Mouse (Mus musculus) CH12.LX (cell line): ENCODE measurements around the gene Gpr75. TPM values are rescaled to one million over a fixed set of nuclear protein-coding genes. Genes with fewer than 3 reads are reported as not detected.

Source experiments
- DNase-seq: peaks from one replicate; pipeline ENCODE4 v3.0.0-alpha.2; 2013; ENCODE audit errors: extremely low read depth
- H3K27ac ChIP-seq: 2 replicates; pipeline ENCODE4 v1.5.1; 2012; ENCODE audit warnings: low read depth, mild to moderate bottlenecking, control low read depth, moderate library complexity; ENCODE audit not compliant: insufficient read depth
- H3K27me3 ChIP-seq: replicated peaks from 2 replicates; pipeline ENCODE3; 2012; ENCODE audit warnings: inconsistent platforms
- H3K36me3 ChIP-seq, 2 experiments: replicated peaks in 1 of 2; 2 replicates each; pipeline versions ENCODE3 to v1.6.1; 2012; ENCODE audit warnings: inconsistent platforms in 1 of 2, low read length in 1 of 2, mild to moderate bottlenecking in 1 of 2, mixed read lengths in 1 of 2, moderate library complexity in 1 of 2; ENCODE audit not compliant: control insufficient read depth in 1 of 2, insufficient read depth in 1 of 2
- H3K4me1 ChIP-seq, 2 experiments: 2 replicates each; pipeline ENCODE4 v1.6.1; 2012; ENCODE audit warnings: inconsistent platforms in 1 of 2, moderate library complexity in 1 of 2; ENCODE audit not compliant: insufficient read depth in 2 of 2, control insufficient read depth in 1 of 2
- H3K4me2 ChIP-seq: 2 replicates; pipeline ENCODE4 v1.6.1; 2012; ENCODE audit warnings: low read depth, mild to moderate bottlenecking, control low read depth; ENCODE audit not compliant: poor library complexity, insufficient read depth, severe bottlenecking
- H3K4me3 ChIP-seq, 3 experiments: fragments of 150-350 bp in 1 of 3; sonication (generic) in 1 of 3; replicated peaks in 1 of 3; 2 replicates each; pipeline versions ENCODE3 to v1.5.1; 2011 to 2012; ENCODE audit warnings: low read depth in 2 of 3, low read length in 2 of 3, mild to moderate bottlenecking in 2 of 3, moderate library complexity in 2 of 3, control low read depth in 1 of 3, improper control_type of control experiment in 1 of 3, inconsistent platforms in 1 of 3, mixed read lengths in 1 of 3; ENCODE audit not compliant: poor library complexity in 1 of 3
- H3K79me2 ChIP-seq: replicated peaks from 2 replicates; pipeline ENCODE4 v1.6.1; 2012; ENCODE audit warnings: mild to moderate bottlenecking, moderate library complexity; ENCODE audit not compliant: control insufficient read depth, poor library complexity, insufficient read depth, severe bottlenecking; ENCODE audit errors: extremely low read depth
- H3K9ac ChIP-seq: 2 replicates; pipeline ENCODE4 v1.6.1; 2012; ENCODE audit warnings: low read depth, mild to moderate bottlenecking, control low read depth, moderate library complexity; ENCODE audit not compliant: insufficient read depth
- H3K9me3 ChIP-seq: replicated peaks from 2 replicates; pipeline ENCODE3; 2012; ENCODE audit warnings: low read length, inconsistent platforms, mixed read lengths
- CHD1 ChIP-seq: IDR thresholded peaks from 2 replicates; pipeline ENCODE4 v1.6.1; 2012; ENCODE audit warnings: low read depth, low read length, improper control_type of control experiment, inconsistent platforms
- ELF1 ChIP-seq: IDR thresholded peaks from 2 replicates; pipeline ENCODE4 v1.6.1; 2014; ENCODE audit warnings: low read depth, mild to moderate bottlenecking, inconsistent platforms, low read length, improper control_type of control experiment
- EP300 ChIP-seq: IDR thresholded peaks from 2 replicates; pipeline ENCODE4 v1.6.1; 2011; ENCODE audit warnings: low read length, improper control_type of control experiment
- ETS1 ChIP-seq: conservative IDR thresholded peaks from 2 replicates; pipeline ENCODE4 v1.6.1; 2012; ENCODE audit warnings: low read depth, mild to moderate bottlenecking, inconsistent platforms, low read length, improper control_type of control experiment, moderate library complexity
- GABPA ChIP-seq: IDR thresholded peaks from 2 replicates; pipeline ENCODE4 v1.6.1; 2012; ENCODE audit warnings: low read depth, low read length, improper control_type of control experiment, inconsistent platforms; ENCODE audit not compliant: insufficient replicate concordance
- HCFC1 ChIP-seq: IDR thresholded peaks from 2 replicates; pipeline ENCODE4 v1.6.1; 2012; ENCODE audit warnings: low read depth, mild to moderate bottlenecking, inconsistent platforms, low read length, improper control_type of control experiment
- IRF4 ChIP-seq: IDR thresholded peaks from 2 replicates; pipeline ENCODE4 v1.6.1; 2014; ENCODE audit warnings: low read depth, mild to moderate bottlenecking, inconsistent platforms, low read length, improper control_type of control experiment
- JUN ChIP-seq: IDR thresholded peaks from 2 replicates; pipeline ENCODE4 v1.6.1; 2011; ENCODE audit warnings: low read depth, mild to moderate bottlenecking, low read length, improper control_type of control experiment, moderate library complexity; ENCODE audit not compliant: insufficient read depth
- KAT2A ChIP-seq: IDR thresholded peaks from 2 replicates; pipeline ENCODE4 v1.6.1; 2012; ENCODE audit warnings: low read length, improper control_type of control experiment, inconsistent platforms; ENCODE audit not compliant: insufficient replicate concordance
- MAZ ChIP-seq: IDR thresholded peaks from 2 replicates; pipeline ENCODE4 v1.6.1; 2012; ENCODE audit warnings: low read depth, mild to moderate bottlenecking, inconsistent platforms, low read length, improper control_type of control experiment, moderate library complexity
- MEF2A ChIP-seq: IDR thresholded peaks from 2 replicates; pipeline ENCODE4 v1.6.1; 2014; ENCODE audit warnings: low read depth, mild to moderate bottlenecking, inconsistent platforms, low read length, improper control_type of control experiment, borderline replicate concordance
- MXI1 ChIP-seq: IDR thresholded peaks from 2 replicates; pipeline ENCODE4 v1.6.1; 2011; ENCODE audit warnings: mild to moderate bottlenecking, low read depth, low read length, improper control_type of control experiment
- NELFE ChIP-seq: IDR thresholded peaks from 2 replicates; pipeline ENCODE4 v1.6.1; 2011; ENCODE audit warnings: low read depth, low read length, improper control_type of control experiment
- NRF1 ChIP-seq: IDR thresholded peaks from 2 replicates; pipeline ENCODE4 v1.6.1; 2014; ENCODE audit warnings: low read depth, mild to moderate bottlenecking, inconsistent platforms, low read length, improper control_type of control experiment, moderate library complexity
- PAX5 ChIP-seq: IDR thresholded peaks from 2 replicates; pipeline ENCODE4 v1.6.1; 2012; ENCODE audit warnings: low read length, inconsistent platforms, mixed read lengths
- POLR2A ChIP-seq: IDR thresholded peaks from 2 replicates; pipeline ENCODE4 v1.6.1; 2011; ENCODE audit warnings: low read depth, mild to moderate bottlenecking, improper control_type of control experiment, low read length
- SIN3A ChIP-seq: IDR thresholded peaks from 2 replicates; pipeline ENCODE4 v1.6.1; 2012; ENCODE audit warnings: low read length, improper control_type of control experiment, inconsistent platforms
- SMC3 ChIP-seq: IDR thresholded peaks from 2 replicates; pipeline ENCODE4 v1.6.1; 2011; ENCODE audit warnings: low read depth, low read length, improper control_type of control experiment
- TBP ChIP-seq: conservative IDR thresholded peaks from 2 replicates; pipeline ENCODE4 v1.6.1; 2011; ENCODE audit warnings: low read depth, low read length, improper control_type of control experiment
- TCF12 ChIP-seq: IDR thresholded peaks from 2 replicates; pipeline ENCODE4 v1.6.1; 2014; ENCODE audit warnings: low read depth, mild to moderate bottlenecking, inconsistent platforms, low read length, improper control_type of control experiment
- USF1 ChIP-seq: IDR thresholded peaks from 2 replicates; pipeline ENCODE4 v1.6.1; 2014; ENCODE audit warnings: low read depth, mild to moderate bottlenecking, inconsistent platforms, low read length, improper control_type of control experiment
- ZC3H11A ChIP-seq: IDR thresholded peaks from 2 replicates; pipeline ENCODE4 v1.6.1; 2012; ENCODE audit warnings: low read depth, mild to moderate bottlenecking, inconsistent platforms, low read length, improper control_type of control experiment
- ZKSCAN1 ChIP-seq: IDR thresholded peaks from 2 replicates; pipeline ENCODE4 v1.6.1; 2012; ENCODE audit warnings: low read depth, inconsistent platforms, low read length, improper control_type of control experiment, borderline replicate concordance
- ZMIZ1 ChIP-seq: IDR thresholded peaks from 2 replicates; pipeline ENCODE4 v1.6.1; 2012; ENCODE audit warnings: low read depth, mild to moderate bottlenecking, inconsistent platforms, low read length, improper control_type of control experiment
- dilution Hi-C: fragments of 300-500 bp; cut with MboI; formaldehyde crosslinking; loops from 2 replicates; pipeline ENCODE4 v1.14.3; 2020; ENCODE audit warnings: low sequenced_read_pairs; ENCODE audit not compliant: extremely low pct_unique_long_range_greater_than_20kb, extremely low pct_ligation_motif_present
- in situ Hi-C: fragments of 300-500 bp; cut with MboI; formaldehyde crosslinking; loops from 3 replicates; pipeline ENCODE4 v1.14.3; 2019; ENCODE audit warnings: low sequenced_read_pairs, low pct_ligation_motif_present, low pct_unique_long_range_greater_than_20kb, mixed read lengths
- polyA plus RNA-seq: library from polyadenylated mRNA; unstranded; fragments of >175 nt; gene quantifications from 2 replicates; pipeline ENCODE4 v1.2.1, GENCODE M21; 2012; ENCODE audit warnings: low read depth; ENCODE audit not compliant: insufficient read length
- total RNA-seq, 2 experiments: library from RNA; depleted of rRNA; stranded (reverse); fragments of 300-350 nt in 1 of 2; fragments of >200 nt in 1 of 2; gene quantifications; 2 replicates each; pipeline ENCODE4 v1.2.3; 2012 to 2014

Gpr75 gene
- total and polyA plus RNA-seq, 3 experiments = not detected

DNA sequence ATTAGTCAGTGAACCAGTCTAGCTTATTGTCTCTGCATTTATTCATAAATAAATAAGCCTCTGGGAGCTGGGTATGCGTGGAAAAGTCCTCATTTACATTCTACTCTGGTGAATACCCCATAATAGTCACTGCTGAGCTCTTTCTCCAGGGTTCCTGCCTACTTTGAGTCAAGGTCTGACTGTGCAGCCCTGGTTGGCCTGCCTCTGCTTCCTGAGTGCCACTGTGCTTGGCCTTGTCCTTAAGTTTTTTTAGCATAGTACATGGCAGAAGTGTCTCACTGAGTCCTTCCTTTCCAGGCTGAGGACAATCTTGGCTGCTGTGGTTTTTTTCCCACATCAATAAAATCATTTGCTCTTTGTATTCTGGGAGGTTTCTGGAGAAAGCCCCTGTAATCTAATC lies 35.5 kb downstream of the Gpr75 start:
- Histone ChIP-seq H3K4me3 (no peak overlapping the region), H3K36me3 (peaks cover 4 to 24% of the 10 kb centered on the region in 2 experiments), H3K27me3 (no peaks in the 10 kb centered on the region), H3K9me3 (no peaks in the 10 kb centered on the region), H3K79me2 (no peaks in the 10 kb centered on the region), H3K27ac (no peak overlapping the region), H3K4me1 (no peaks in the 10 kb centered on the region)
- DNase-seq = no peak
- in situ Hi-C loops = no loop called here
- dilution Hi-C loops = no loop called here
- TF ChIP-seq NELFE = no peak
- TF ChIP-seq MAZ = no peak
- TF ChIP-seq MXI1 = no peak
- TF ChIP-seq ZKSCAN1 = no peak
- TF ChIP-seq HCFC1 = no peak
- no peak for TF ChIP-seq PAX5
- no peak for TF ChIP-seq SIN3A
- no peak for TF ChIP-seq ELF1
- no peak for TF ChIP-seq ZC3H11A
- TF ChIP-seq GABPA = no peak
- TF ChIP-seq IRF4 = no peak
- no peak for TF ChIP-seq NRF1
- TF ChIP-seq EP300 = no peak
- no peak for TF ChIP-seq POLR2A
- TF ChIP-seq, all 38 proteins: peak for 0
- Histone ChIP-seq H3K9ac (no peak overlapping the region), H3K4me2 (no peak overlapping the region)

DNA sequence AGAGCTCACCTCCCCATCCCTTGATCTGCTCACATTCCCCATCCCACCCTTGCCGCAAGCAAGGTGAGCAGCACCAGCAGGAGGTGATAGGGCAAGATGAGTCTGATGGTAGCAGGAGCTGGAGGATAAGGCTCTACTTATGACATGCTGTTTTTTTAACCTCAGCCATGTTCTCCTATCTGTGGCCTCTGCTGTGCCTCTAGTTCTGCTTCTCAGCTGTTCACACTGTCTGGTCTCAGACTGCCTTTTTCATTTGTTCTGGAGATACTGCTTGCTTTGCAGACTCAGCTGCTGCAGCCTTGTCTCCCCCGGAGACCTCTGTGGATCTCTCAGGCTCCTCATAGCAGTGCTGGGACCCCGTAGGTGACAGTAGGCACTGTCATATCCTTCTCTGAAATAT lies 38.1 kb downstream of the Gpr75 start:
- Histone ChIP-seq H3K79me2 (no peaks in the 10 kb centered on the region), H3K4me3 (no peak overlapping the region)
- dilution Hi-C loops = no loop called here
- TF ChIP-seq ZMIZ1 (no peak), GABPA (no peak), CHD1 (no peak), TBP (no peak), NELFE (no peak), KAT2A (no peak), NRF1 (no peak), MAZ (no peak), USF1 (no peak), SMC3 (no peak), EP300 (no peak), MXI1 (no peak), JUN (no peak), ETS1 (no peak), ZC3H11A (no peak), MEF2A (no peak), TCF12 (no peak)
- TF ChIP-seq, all 38 proteins: peak for 0
- Histone ChIP-seq H3K4me2 (no peak overlapping the region), H3K4me1 (no peaks in the 10 kb centered on the region), H3K9me3 (no peaks in the 10 kb centered on the region), H3K27ac (no peak overlapping the region), H3K9ac (no peak overlapping the region), H3K36me3 (peaks cover 10 to 45% of the 10 kb centered on the region in 2 experiments), H3K27me3 (no peaks in the 10 kb centered on the region)
- DNase-seq = no peak
- in situ Hi-C loops = no loop called here
